Mouse (Mus musculus) hindbrain, embryonic 16.5 days (tissue): ENCODE measurements at regions not wholly inside any gene's neighbourhood (a gene's known extent, or its start where the extent isn't known, plus 50 kb on each side); places are given as distances from the start of the nearest gene placed in this dataset.

ENCODE experiments used
- ATAC-seq: fragments of 200-750 bp; cut with Nextera tagmentation; 2 replicates; pipeline ENCODE4 v1.8.0; 2017; ENCODE audit warnings: moderate TSS enrichment, moderate library complexity
- H3K27ac ChIP-seq: fragments of 300-500 bp; sonication (generic); 2 replicates; pipeline ENCODE4 v1.5.1; 2014; ENCODE audit warnings: low read depth, mild to moderate bottlenecking, control low read depth, low read length, moderate library complexity
- H3K27me3 ChIP-seq: fragments of 300-500 bp; sonication (generic); replicated peaks from 2 replicates; pipeline ENCODE4 v1.6.1; 2014; ENCODE audit warnings: low read length; ENCODE audit not compliant: control insufficient read depth, insufficient read depth
- H3K36me3 ChIP-seq: fragments of 300-500 bp; sonication (generic); 2 replicates; pipeline ENCODE4 v1.6.1; 2014; ENCODE audit warnings: mild to moderate bottlenecking, low read length, moderate library complexity, mixed read lengths; ENCODE audit not compliant: control insufficient read depth, insufficient read depth
- H3K4me1 ChIP-seq: fragments of 300-500 bp; sonication (generic); 2 replicates; pipeline ENCODE4 v1.6.1; 2014; ENCODE audit warnings: low read depth, low read length; ENCODE audit not compliant: control insufficient read depth, insufficient read depth
- H3K4me2 ChIP-seq: fragments of 300-500 bp; sonication (generic); 2 replicates; pipeline ENCODE4 v1.6.1; 2014; ENCODE audit warnings: mild to moderate bottlenecking, low read length, control low read depth, moderate library complexity
- H3K4me3 ChIP-seq: fragments of 300-500 bp; sonication (generic); 2 replicates; pipeline ENCODE4 v1.5.1; 2014; ENCODE audit warnings: mild to moderate bottlenecking, low read length, control low read depth, moderate library complexity
- H3K9ac ChIP-seq: fragments of 300-500 bp; sonication (generic); 2 replicates; pipeline ENCODE4 v1.6.1; 2014; ENCODE audit warnings: low read depth, mild to moderate bottlenecking, control low read depth, low read length, moderate library complexity
- H3K9me3 ChIP-seq: fragments of 300-500 bp; sonication (generic); 2 replicates; pipeline ENCODE4 v1.6.1; 2014; ENCODE audit warnings: mild to moderate bottlenecking, low read length, moderate library complexity; ENCODE audit not compliant: control insufficient read depth
- WGBS: fragments of 180-500 bp; shearing (Covaris S2); extraction: QIAGEN DNeasy Blood & Tissue Kit; methylation state at CpG from one replicate; pipeline ENCODE4 v1.1.7; 2014; 5-methylcytosine and 5-hydroxymethylcytosine counted together

DNA sequence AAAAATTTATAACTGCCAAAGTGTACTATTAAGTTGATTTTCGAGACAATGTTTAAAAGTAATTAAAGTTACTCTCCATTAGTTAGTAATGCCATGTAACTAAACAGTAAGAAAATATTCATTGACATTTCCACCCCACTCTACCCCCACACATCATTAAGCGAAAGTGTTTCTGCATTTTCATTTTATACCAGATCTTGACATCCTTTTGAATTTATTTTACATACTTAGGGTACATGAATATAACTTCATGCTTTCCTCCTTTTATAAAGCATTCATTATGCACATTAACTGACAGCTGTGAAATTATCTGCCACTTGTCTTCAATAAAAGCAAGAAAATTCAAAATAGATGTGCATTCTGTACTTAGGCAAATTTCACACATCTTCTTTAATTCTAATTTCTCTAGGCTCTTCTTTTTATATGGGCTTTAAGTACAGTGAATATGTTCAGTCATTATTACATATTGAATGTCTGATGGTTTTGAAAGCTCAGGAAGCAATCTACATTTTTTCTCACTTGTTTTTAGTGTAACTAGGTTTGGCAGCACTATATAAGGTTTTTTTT, 526.5 kb downstream of the Epha5 start:
- ATAC-seq, result no peak
- Histone ChIP-seq H3K4me2 (no peak overlapping the region), H3K27me3 (no peaks in the 10 kb centered on the region), H3K4me3 (no peak overlapping the region), H3K27ac (no peak overlapping the region), H3K9me3 (no peaks in the 10 kb centered on the region), H3K36me3 (no peaks in the 10 kb centered on the region), H3K4me1 (no peaks in the 10 kb centered on the region), H3K9ac (no peak overlapping the region)
- 72% methylated on average over 2 of the region's 2 CpGs for WGBS

DNA sequence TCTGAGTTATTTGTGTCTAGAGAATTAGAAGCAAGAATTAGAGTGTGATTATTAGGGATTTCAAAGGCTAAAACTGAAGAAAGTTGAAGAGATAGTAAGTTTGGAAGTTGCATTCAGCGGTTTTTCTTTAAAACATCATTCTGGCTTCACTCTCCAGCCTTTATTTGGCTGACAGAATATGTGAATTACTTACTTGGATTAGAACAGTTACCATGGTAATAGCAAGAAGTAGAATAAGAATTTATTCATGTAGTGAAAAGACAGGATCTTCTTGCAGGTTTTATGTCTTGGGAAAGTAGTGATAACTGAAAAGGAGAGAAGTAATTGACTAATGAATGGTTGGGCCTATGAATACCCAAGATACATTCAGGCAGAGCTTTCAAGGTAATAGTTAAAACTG, 517.1 kb upstream of the Tecrl start:
- no peak overlapping the region for H3K4me2 ChIP-seq
- 41% methylated on average over 1 of the region's 1 CpGs for WGBS

DNA sequence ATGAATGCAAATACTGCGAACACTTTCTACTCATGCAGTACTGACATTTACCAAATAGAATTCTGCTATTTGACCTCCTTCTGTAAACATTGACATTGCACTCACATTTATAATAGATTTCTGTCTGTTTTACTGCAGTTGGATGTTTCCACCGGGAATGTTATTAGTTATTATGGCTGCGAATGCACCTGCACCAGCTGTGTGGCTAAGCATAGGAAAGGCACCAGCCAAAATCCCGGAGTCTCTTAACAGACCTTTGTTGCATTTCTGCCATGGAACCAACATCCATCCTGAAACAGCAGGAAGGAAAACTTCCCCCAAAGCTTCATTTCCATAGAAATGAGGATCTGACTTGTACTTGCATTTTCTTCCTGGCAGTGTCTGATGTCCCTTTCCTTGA, 513.4 kb upstream of the Tecrl start:
- Histone ChIP-seq H3K4me3 (no peak overlapping the region), H3K9ac (no peak overlapping the region), H3K36me3 (no peaks in the 10 kb centered on the region), H3K4me1 (no peaks in the 10 kb centered on the region), H3K4me2 (no peak overlapping the region), H3K9me3 (no peaks in the 10 kb centered on the region), H3K27ac (no peak overlapping the region), H3K27me3 (no peaks in the 10 kb centered on the region)
- 54% methylated on average over 4 of the region's 4 CpGs for WGBS
- ATAC-seq, result no peak

More for the DNA sequence above, 517.1 kb upstream of the Tecrl start:
- Histone ChIP-seq H3K9ac (no peak overlapping the region), H3K36me3 (no peaks in the 10 kb centered on the region), H3K4me3 (no peak overlapping the region), H3K27me3 (no peaks in the 10 kb centered on the region), H3K4me1 (no peaks in the 10 kb centered on the region), H3K27ac (no peak overlapping the region), H3K9me3 (no peaks in the 10 kb centered on the region)
- ATAC-seq, result no peak

DNA sequence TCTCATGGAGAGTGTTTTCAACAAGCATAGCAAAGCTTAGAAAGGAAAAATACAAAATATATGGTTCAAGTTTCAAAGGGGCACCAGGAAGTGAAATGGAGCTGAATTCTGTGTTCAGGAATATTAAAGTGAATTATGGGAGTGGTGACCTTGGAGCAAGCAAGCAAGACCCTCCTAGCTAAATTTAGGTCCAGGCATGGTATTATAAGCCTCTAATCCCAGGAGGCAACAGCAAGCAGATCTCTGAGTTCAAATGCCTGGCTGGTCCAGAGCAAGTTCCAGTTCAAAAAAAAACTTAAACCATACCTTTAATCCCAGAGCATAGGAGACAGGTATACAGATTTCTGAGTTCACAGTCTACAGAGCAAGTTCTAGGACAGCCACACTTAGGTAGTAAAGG, 506.7 kb upstream of the Tecrl start:
- H3K36me3 ChIP-seq, result no peaks in the 10 kb centered on the region
- no peaks in the 10 kb centered on the region for H3K27me3 ChIP-seq
- H3K4me1 ChIP-seq, result no peaks in the 10 kb centered on the region
- ATAC-seq, result no peak
- no peak overlapping the region for H3K9ac ChIP-seq
- no peak overlapping the region for H3K4me3 ChIP-seq
- no peak overlapping the region for H3K27ac ChIP-seq
- no peaks in the 10 kb centered on the region for H3K9me3 ChIP-seq
- H3K4me2 ChIP-seq, result no peak overlapping the region

DNA sequence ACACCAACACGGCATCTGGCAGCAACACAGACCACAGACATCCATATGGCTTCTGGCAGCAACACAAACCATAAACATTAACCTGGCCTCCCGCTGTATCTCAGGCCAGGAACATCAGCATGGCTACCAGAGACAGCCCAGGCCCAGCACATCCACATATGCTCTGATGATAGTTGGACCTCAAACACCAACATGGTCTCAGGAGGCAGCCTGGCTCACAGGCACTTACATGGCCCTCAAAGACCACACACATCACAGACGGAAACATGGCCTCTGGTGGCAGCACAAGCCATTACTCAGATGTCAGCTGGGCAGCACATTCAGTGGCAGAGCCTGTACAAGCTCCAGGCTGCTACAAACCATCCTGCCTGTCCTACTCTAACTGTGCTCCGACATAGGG, 497.0 kb upstream of the Tecrl start:
- 70% methylated on average over 4 of the region's 4 CpGs for WGBS
- no peaks in the 10 kb centered on the region for H3K27me3 ChIP-seq
- H3K9ac ChIP-seq, result no peak overlapping the region
- H3K9me3 ChIP-seq, result no peaks in the 10 kb centered on the region
- no peak overlapping the region for H3K4me2 ChIP-seq
- no peak; the same call in 1 of the 2 replicates for ATAC-seq
- no peak overlapping the region for H3K4me3 ChIP-seq
- H3K27ac ChIP-seq, result no peak overlapping the region
- H3K36me3 ChIP-seq, result no peaks in the 10 kb centered on the region
- H3K4me1 ChIP-seq, result no peaks in the 10 kb centered on the region

DNA sequence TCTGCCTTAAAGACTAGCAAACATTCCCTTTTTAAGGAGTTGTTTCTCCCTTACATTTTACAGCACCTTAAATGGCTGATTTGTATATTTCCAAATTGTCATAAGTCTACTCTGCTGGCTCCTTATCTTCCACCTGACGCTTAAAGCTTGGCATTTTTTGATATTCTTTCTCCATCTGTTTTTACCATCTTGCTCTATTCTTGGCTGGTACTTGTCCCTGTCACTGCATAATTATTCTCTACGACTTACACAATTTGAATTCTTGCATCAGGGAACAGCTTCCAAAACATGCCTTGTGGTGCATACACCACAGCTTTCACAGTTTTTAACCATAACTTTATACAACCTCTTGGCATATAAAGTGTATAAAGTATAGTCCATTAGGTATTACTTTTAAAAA, 471.6 kb upstream of the Tecrl start:
- ATAC-seq, result no peak
- no peaks in the 10 kb centered on the region for H3K9me3 ChIP-seq
- H3K27me3 ChIP-seq, result no peaks in the 10 kb centered on the region
- 85% methylated on average over 2 of the region's 2 CpGs for WGBS
- H3K4me1 ChIP-seq, result no peaks in the 10 kb centered on the region
- H3K4me3 ChIP-seq, result no peak overlapping the region
- no peak overlapping the region for H3K27ac ChIP-seq
- H3K36me3 ChIP-seq, result no peaks in the 10 kb centered on the region
- no peak overlapping the region for H3K4me2 ChIP-seq
- no peak overlapping the region for H3K9ac ChIP-seq

DNA sequence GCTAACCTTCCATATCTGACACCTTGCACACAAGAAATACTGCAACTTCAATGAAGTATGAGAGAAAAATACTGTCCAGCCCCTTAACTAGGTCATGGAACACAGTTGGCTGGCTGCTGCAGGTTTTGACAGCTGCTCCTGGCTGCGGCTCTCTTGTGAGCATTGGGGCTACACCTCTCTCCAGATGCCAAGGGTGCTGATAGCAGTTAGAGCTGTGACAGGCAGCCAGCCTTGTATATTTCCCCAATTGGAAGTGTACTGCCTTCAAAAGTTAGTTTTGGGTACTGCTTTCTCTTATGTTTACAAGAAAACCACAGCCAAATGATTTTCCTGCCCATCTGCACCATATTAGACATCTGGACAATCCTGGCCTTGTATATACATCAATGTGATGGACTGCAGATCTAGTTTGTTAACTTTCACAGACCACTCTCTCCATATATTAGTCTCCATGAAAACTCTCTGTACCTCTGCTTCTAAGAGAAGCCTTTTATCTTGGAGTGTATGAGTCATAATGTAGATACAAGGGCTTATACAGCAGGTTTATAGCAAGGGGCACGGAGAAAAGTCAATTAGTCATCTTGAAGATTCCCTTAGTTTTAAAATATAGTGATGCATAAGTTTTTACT, 470.0 kb upstream of the Tecrl start:
- H3K4me1 ChIP-seq, result no peaks in the 10 kb centered on the region
- WGBS, result 79% methylated on average over 2 of the region's 2 CpGs
- no peak overlapping the region for H3K4me3 ChIP-seq
- no peak overlapping the region for H3K27ac ChIP-seq
- H3K9me3 ChIP-seq, result no peaks in the 10 kb centered on the region
- H3K36me3 ChIP-seq, result no peaks in the 10 kb centered on the region
- H3K9ac ChIP-seq, result no peak overlapping the region
- H3K27me3 ChIP-seq, result no peaks in the 10 kb centered on the region
- no peak overlapping the region for H3K4me2 ChIP-seq
- ATAC-seq, result no peak

DNA sequence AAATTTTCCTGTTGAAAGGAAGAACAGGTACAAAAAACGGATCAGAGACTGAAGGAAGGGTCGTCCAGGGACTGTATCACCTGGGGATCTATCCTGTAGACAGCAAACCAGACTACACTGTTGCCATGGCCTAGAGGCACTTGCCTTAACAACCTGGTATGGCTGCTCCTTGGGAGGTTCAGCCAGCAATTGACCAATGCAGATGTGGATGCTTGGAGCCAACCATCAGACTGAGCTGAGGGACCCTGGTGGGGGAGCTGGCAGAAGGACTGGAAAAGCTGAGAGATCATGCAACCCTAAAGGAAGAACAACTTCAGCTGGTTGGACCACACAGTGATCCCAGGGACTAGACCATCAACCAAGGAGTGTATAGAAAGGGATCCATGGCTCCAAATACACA, 456.3 kb upstream of the Tecrl start:
- ATAC-seq, result no peak
- Histone ChIP-seq H3K27me3 (no peaks in the 10 kb centered on the region), H3K4me1 (no peaks in the 10 kb centered on the region), H3K4me2 (no peak overlapping the region), H3K4me3 (no peak overlapping the region), H3K27ac (no peak overlapping the region), H3K36me3 (no peaks in the 10 kb centered on the region), H3K9me3 (no peaks in the 10 kb centered on the region), H3K9ac (no peak overlapping the region)
- 88% methylated on average over 2 of the region's 2 CpGs for WGBS

DNA sequence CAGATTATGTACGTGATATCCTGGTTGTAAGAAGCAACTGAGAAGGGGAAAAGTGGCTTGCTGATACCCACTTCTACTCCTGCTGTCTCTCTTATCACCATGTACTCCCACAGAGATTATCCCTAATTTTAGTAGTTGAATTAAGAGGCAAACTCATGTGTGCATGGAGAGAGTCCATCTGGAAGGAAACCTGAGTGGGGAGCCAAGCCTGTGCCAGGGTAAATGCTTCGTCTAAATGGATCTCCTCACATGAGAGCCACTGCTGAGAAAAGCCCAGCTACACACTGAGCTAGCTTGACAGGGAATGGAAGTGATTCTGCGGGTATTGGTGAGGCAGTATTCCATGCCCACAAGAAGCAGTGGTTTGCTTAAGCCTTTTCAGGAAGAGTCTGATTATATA, 445.0 kb upstream of the Tecrl start:
- WGBS, result 57% methylated on average over 3 of the region's 3 CpGs
- Histone ChIP-seq H3K4me1 (no peaks in the 10 kb centered on the region), H3K27me3 (no peaks in the 10 kb centered on the region), H3K4me3 (no peak overlapping the region), H3K36me3 (no peaks in the 10 kb centered on the region), H3K9me3 (0 out of 2 replicates have a peak, but pooled peaks cover 3% of the 10 kb centered on the region), H3K4me2 (no peak overlapping the region), H3K27ac (no peak overlapping the region), H3K9ac (no peak overlapping the region)
- peak; percentile 69; the same call in 1 of the 2 replicates for ATAC-seq
